Mouse (Mus musculus) gastrocnemius, postnatal 14 days (tissue): ENCODE data around the gene Olfr139. TPM values are rescaled to one million over a fixed set of nuclear protein-coding genes. Genes with fewer than 3 reads are reported as not detected.

Source experiments
- DNase-seq: peaks from one replicate; pipeline ENCODE4 v3.0.0; 2021; ENCODE audit warnings: mixed read lengths
- intact Hi-C: fragments of 180-260 bp; cut with DNase I; formaldehyde crosslinking; loops from one replicate; pipeline ENCODE4 v1.15.1; 2025; ENCODE audit warnings: low total_unique reads
- long read RNA-seq, 2 experiments: library from polyadenylated mRNA; stranded (forward); transcript quantifications; one replicate each; pipeline ENCODE4 v2.0.0; 2021
- total RNA-seq, 2 experiments: library from RNA; stranded (reverse); gene quantifications; 2 replicates each; pipeline ENCODE4 v1.2.3; 2021

Gene Olfr139
- not detected for total RNA-seq
- long read RNA-seq, experiment 1 = 0 reads
- long read RNA-seq, experiment 2 = 0 reads

- intact Hi-C loops = no loop called here
- no peak for DNase-seq
Observed at GRCm38 (mm10) chr11:74056451-74056850, at the start of gene Olfr139, which contains the start of gene Olfr399. Gene Olfr139 (minus strand): TSS chr11:74056551. Gene Olfr399 (minus strand): TSS chr11:74056615.

GRCm38 (mm10) chr11:74105066-74105465 is 48.7 kb upstream of the Olfr139 start:
- DNase-seq = no peak
- intact Hi-C loops = no loop called here

DNA sequence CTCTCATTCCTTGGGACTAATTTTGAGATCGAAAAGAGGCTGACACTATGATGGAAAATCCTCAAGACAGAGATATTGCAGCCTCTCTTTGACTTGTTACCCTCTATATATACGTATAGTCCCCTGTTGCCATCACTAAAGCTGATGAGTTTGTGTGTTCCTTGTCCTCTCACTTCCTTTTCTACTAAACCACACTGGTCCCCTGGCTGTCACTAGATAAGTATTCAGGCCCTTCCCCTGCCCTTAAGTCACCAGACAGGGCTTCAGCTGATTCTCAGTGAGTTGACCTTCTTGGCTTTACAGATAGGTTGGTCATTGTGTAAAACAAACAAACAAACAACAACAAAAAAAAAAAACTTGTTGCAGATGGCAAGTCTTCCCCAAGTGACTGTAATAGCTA is 45.2 kb upstream of the Olfr139 start:
- intact Hi-C loops = no loop called here
- no peak for DNase-seq

DNA sequence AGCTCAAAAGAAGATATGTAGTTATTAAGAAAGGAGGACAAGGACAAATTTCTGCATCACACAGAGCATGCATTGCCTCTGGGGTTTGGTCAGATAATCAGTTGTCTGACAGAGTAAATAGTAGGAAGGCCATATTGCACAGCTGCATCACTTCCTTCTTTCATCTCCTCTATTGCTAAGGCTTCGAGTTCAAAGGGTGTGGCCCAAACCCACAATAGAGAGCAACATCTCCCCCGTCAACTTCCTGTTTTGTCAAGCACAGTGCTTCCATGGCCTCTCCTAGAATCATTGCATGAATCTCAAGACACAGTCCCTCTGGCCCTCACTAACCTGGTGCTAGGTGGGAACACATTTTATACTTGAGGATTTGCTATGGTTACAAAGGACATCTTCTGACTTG is 44.4 kb upstream of the Olfr139 start:
- intact Hi-C loops = no loop called here
- no peak for DNase-seq

- intact Hi-C loops = no loop called here
- no peak for DNase-seq
Observed at GRCm38 (mm10) chr11:74069655-74070054, 13.3 kb upstream of the Olfr139 start, which contains the start of gene Zfp616. Gene Zfp616 (plus strand): TSS chr11:74069955.

DNA sequence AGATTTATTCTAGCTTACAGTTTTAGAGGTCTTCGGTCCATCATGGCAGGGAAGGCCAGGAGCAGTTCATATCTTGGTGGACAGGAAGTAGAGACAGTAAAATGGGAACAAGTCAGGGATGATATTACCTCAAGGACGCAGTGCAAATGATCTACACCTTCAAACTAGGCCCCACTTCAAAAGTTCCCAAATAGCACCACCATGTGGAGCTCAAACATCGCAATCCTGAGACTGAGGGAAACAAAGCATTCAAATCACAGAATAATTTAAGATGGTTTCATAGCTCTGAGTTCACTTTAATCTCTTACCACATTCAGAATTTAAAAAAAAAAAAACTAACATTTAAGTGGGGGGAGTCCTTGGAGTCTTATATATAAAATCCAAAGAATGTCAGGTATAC is 5.0 kb downstream of the Olfr139 start:
- intact Hi-C loops = no loop called here
- DNase-seq = no peak

Other genes starting within 250 kb of the Olfr139 start
- not detected for gene Olfr392, start 239.5 kb downstream of the Olfr139 start, total RNA-seq
- not detected for gene Olfr393, start 205.1 kb downstream of the Olfr139 start, total RNA-seq
- gene Olfr394, start 165.8 kb downstream of the Olfr139 start, total RNA-seq = not detected
- not detected for gene Olfr395, start 147.3 kb downstream of the Olfr139 start, total RNA-seq
- not detected for gene Olfr23, start 119.9 kb downstream of the Olfr139 start, total RNA-seq
- not detected for gene Olfr397, start 95.7 kb downstream of the Olfr139 start, total RNA-seq
- not detected for gene Olfr398, start 66.1 kb downstream of the Olfr139 start, total RNA-seq
- gene Olfr399, start 64 bp upstream of the Olfr139 start, total RNA-seq = not detected
- gene Zfp616, start 13.4 kb upstream of the Olfr139 start, total RNA-seq = not detected
- gene Olfr401, start 57.2 kb upstream of the Olfr139 start, total RNA-seq = not detected
- gene Olfr402, start 97.0 kb upstream of the Olfr139 start, total RNA-seq = not detected
- not detected for gene Olfr403, start 129.7 kb upstream of the Olfr139 start, total RNA-seq
- not detected for gene Olfr43, start 154.8 kb upstream of the Olfr139 start, total RNA-seq
- not detected for gene Olfr406, start 203.3 kb upstream of the Olfr139 start, total RNA-seq
- gene Olfr59, start 227.2 kb upstream of the Olfr139 start, total RNA-seq = not detected